Mouse (Mus musculus) heart, embryonic 11.5 days (tissue): Measurements from ENCODE around the gene Olfr894. TPM values are rescaled to one million over a fixed set of nuclear protein-coding genes. Genes with fewer than 3 reads are reported as not detected.
"Not testable (repeated sequence)": the region's sequence is repeated elsewhere in the genome, so short reads cannot be mapped to it uniquely, and the experiment has no call there.

Experiments
- ATAC-seq: fragments of 200-750 bp; cut with Nextera tagmentation; replicated peaks from 2 replicates; pipeline ENCODE4 v1.8.0; 2017; ENCODE audit warnings: moderate library complexity; ENCODE audit not compliant: insufficient number of reproducible peaks, low FRiP score, low TSS enrichment
- H3K27ac ChIP-seq: fragments of 300-500 bp; sonication (generic); 2 replicates; pipeline ENCODE4 v1.5.1; 2014; ENCODE audit warnings: mild to moderate bottlenecking, low read depth, low read length
- H3K27me3 ChIP-seq: fragments of 300-500 bp; sonication (generic); 2 replicates; pipeline ENCODE4 v1.6.1; 2014; ENCODE audit warnings: mild to moderate bottlenecking, low read length, mixed read lengths; ENCODE audit not compliant: control insufficient read depth, insufficient read depth
- H3K36me3 ChIP-seq: fragments of 300-500 bp; sonication (generic); 2 replicates; pipeline ENCODE4 v1.6.1; 2014; ENCODE audit warnings: mild to moderate bottlenecking, low read length, moderate library complexity, mixed read lengths; ENCODE audit not compliant: control insufficient read depth, insufficient read depth
- H3K4me1 ChIP-seq: fragments of 300-500 bp; sonication (generic); 2 replicates; pipeline ENCODE4 v1.6.1; 2014; ENCODE audit warnings: low read length; ENCODE audit not compliant: control insufficient read depth, insufficient read depth
- H3K4me2 ChIP-seq: fragments of 300-500 bp; sonication (generic); 2 replicates; pipeline ENCODE4 v1.6.1; 2014; ENCODE audit warnings: mild to moderate bottlenecking, moderate library complexity
- H3K4me3 ChIP-seq: fragments of 300-500 bp; sonication (generic); 2 replicates; pipeline ENCODE4 v1.5.1; 2014; ENCODE audit warnings: low read depth, low read length
- H3K9ac ChIP-seq: fragments of 300-500 bp; sonication (generic); 2 replicates; pipeline ENCODE4 v1.6.1; 2014; ENCODE audit warnings: mild to moderate bottlenecking, low read depth, low read length, moderate library complexity
- H3K9me3 ChIP-seq: fragments of 300-500 bp; sonication (generic); replicated peaks from 2 replicates; pipeline ENCODE4 v1.6.1; 2016; ENCODE audit warnings: low read length; ENCODE audit not compliant: control insufficient read depth
- WGBS: fragments of 180-500 bp; shearing (Covaris S2); extraction: QIAGEN DNeasy Blood & Tissue Kit; methylation state at CpG from one replicate; pipeline ENCODE4 v1.1.7; 2014; ENCODE audit not compliant: insufficient replicate concordance; 5-methylcytosine and 5-hydroxymethylcytosine counted together
- polyA plus RNA-seq: library from polyadenylated mRNA; unstranded; fragments of >200 nt; fragmentation: Nextera tagmentation; extraction: Ambion mirVana; gene quantifications from 2 replicates; pipeline ENCODE4 v1.2.1, GENCODE M21; 2014

The Olfr894 gene
- not detected in 2 replicates for polyA plus RNA-seq

GRCm38 (mm10) chr9:38217755-38218154 lies at the start of gene Olfr894:
Gene Olfr894 (plus strand): TSS chr9:38218055.
- Histone ChIP-seq H3K27me3 (no peaks in the 10 kb centered on the region), H3K9ac (no peak within 1 kb of the TSS), H3K4me1 (no peaks in the 10 kb centered on the region), H3K4me2 (no peak within 1 kb of the TSS), H3K36me3 (no peaks in the 10 kb centered on the region), H3K4me3 (no peak within 1 kb of the TSS), H3K27ac (no peak within 1 kb of the TSS), H3K9me3 (no peaks in the 10 kb centered on the region)
- ATAC-seq: no peak

DNA sequence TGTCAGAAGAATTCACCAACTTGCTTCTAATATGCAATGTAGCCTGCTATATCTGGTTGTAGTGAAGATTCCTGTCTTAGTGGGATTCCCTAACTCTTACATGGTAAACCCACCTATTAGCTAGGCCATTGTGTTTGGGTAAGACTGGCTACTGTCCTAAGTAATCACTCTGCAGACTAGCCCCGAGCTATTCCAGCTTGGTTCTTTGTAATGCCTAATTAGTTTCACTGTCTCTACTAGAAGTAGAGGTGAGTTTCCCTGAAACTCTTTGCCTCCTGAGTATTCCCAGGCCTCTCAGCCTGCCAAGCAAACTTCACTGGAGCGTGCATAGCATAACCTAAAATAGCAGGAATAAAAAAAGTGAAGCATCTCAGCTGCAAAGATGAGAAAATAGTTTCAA lies 49.5 kb upstream of the Olfr894 start:
- H3K4me3 ChIP-seq, H3K27ac ChIP-seq, H3K4me2 ChIP-seq, H3K27me3 ChIP-seq, H3K4me1 ChIP-seq, H3K36me3 ChIP-seq, ATAC-seq, H3K9ac ChIP-seq, H3K9me3 ChIP-seq: not testable (repeated sequence)
- 39% methylated on average over 2 of the region's 2 CpGs for WGBS

GRCm38 (mm10) chr9:38180721-38181120 lies 37.1 kb upstream of the Olfr894 start, which contains the start of gene Olfr891:
Gene Olfr891 (minus strand): TSS chr9:38180821.
- Histone ChIP-seq H3K9ac (no peak within 1 kb of the TSS), H3K9me3 (peaks cover 7% of the 10 kb centered on the region; the same call in 1 of the 2 replicates), H3K4me2 (no peak within 1 kb of the TSS), H3K27me3 (no peaks in the 10 kb centered on the region), H3K36me3 (no peaks in the 10 kb centered on the region), H3K4me3 (no peak within 1 kb of the TSS), H3K27ac (no peak within 1 kb of the TSS), H3K4me1 (no peaks in the 10 kb centered on the region)
- WGBS: 71% methylated on average over 1 of the region's 1 CpGs
- no peak for ATAC-seq

DNA sequence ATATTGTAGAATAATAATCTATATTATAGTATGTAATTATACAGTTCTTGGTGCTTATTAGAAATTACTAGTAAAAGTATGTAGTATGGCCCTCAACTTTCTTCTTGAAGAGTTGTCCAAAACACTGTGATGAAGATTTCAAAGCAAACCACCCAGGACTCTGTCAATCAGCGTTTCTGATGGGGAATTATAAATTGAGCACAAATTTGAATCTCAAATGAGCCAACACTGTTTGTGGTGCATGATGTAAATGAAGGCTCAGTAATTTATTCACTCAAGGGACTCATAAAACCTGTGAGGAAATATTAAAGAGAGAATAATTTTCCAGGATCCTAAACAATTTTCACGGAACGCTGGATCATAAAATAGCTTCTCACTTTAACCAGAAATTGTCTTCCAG lies 9.8 kb upstream of the Olfr894 start, which contains the start of gene Olfr893:
Olfr893 (plus strand) TSS at position 301 of the 400 bp plus-strand sequence.
- H3K27ac ChIP-seq: no peak within 1 kb of the TSS
- no peaks in the 10 kb centered on the region for H3K4me1 ChIP-seq
- no peak for ATAC-seq

DNA sequence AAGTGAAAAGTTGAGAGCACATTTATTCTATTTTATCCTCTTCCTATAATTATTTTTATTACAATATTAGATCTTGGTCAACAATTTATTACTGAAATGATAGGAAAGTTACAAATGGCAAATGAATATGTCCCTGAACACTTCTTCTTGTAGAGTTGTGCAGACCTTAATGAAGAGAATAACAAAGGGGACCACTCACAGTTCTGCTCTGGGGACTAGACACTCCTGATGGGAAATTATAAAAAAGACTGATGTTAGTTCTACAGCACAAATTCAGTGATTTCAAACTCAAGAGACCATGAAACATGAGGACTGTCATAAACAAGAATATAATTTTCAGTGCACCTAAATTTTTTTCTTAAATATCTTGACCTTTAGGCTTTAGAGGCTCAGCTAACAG lies 34.6 kb downstream of the Olfr894 start, which contains the start of gene Olfr143:
Olfr143 (plus strand) TSS at position 301 of the 400 bp plus-strand sequence.
- Histone ChIP-seq H3K4me1 (no peaks in the 10 kb centered on the region), H3K27me3 (no peaks in the 10 kb centered on the region), H3K36me3 (no peaks in the 10 kb centered on the region), H3K9ac (no peak within 1 kb of the TSS), H3K4me3 (no peak within 1 kb of the TSS), H3K27ac (no peak within 1 kb of the TSS), H3K9me3 (no peaks in the 10 kb centered on the region), H3K4me2 (no peak within 1 kb of the TSS)
- ATAC-seq: no peak

More for the DNA sequence above, 9.8 kb upstream of the Olfr894 start, which contains the start of gene Olfr893:
- H3K4me2 ChIP-seq: no peak within 1 kb of the TSS
- WGBS: 81% methylated on average over 3 of the region's 3 CpGs
- H3K9me3 ChIP-seq: no peaks in the 10 kb centered on the region
- H3K27me3 ChIP-seq: no peaks in the 10 kb centered on the region
- no peak within 1 kb of the TSS for H3K4me3 ChIP-seq
- H3K9ac ChIP-seq: no peak within 1 kb of the TSS
- no peaks in the 10 kb centered on the region for H3K36me3 ChIP-seq

DNA sequence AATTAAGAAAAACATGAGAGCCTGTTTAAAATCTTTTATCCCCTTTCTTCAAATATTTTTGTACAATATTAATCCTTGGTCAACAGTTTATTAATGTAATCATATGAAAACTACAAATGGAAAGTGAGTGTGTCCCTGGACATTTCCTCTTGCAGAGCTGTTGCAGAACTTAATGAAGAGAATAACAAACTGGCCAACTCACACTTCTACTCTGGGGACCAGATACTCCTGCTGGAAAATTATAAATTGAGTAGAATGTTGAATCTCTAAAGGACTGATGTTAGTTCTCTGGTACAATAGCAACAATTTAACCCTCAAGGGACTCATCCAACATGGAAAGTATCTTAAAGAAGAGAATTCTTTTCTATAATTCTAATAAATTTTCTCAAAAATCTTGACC lies 49.7 kb downstream of the Olfr894 start, which contains the start of gene Olfr895:
Olfr895 (plus strand) TSS at position 301 of the 400 bp plus-strand sequence.
- Histone ChIP-seq H3K36me3 (no peaks in the 10 kb centered on the region), H3K4me1 (no peaks in the 10 kb centered on the region), H3K9me3 (no peaks in the 10 kb centered on the region), H3K27me3 (no peaks in the 10 kb centered on the region), H3K4me2 (no peak within 1 kb of the TSS), H3K27ac (no peak within 1 kb of the TSS), H3K4me3 (no peak within 1 kb of the TSS), H3K9ac (no peak within 1 kb of the TSS)
- no peak for ATAC-seq

Other genes starting within 250 kb of the Olfr894 start
- gene Olfr881, start 226.2 kb upstream of the Olfr894 start, polyA plus RNA-seq: not detected in 2 replicates
- not detected in 2 replicates for gene Olfr883, start 192.2 kb upstream of the Olfr894 start, polyA plus RNA-seq
- gene Olfr884, start 171.5 kb upstream of the Olfr894 start, polyA plus RNA-seq: not detected in 2 replicates
- gene Olfr885, start 156.7 kb upstream of the Olfr894 start, polyA plus RNA-seq: not detected in 2 replicates
- gene Olfr887, start 134.0 kb upstream of the Olfr894 start, polyA plus RNA-seq: not detected in 2 replicates
- gene Olfr888, start 109.9 kb upstream of the Olfr894 start, polyA plus RNA-seq: not detected in 2 replicates
- gene Olfr889, start 102.9 kb upstream of the Olfr894 start, polyA plus RNA-seq: 0.04 TPM in 1 of 2 replicates, not detected in the other
- gene Olfr890, start 75.5 kb upstream of the Olfr894 start, polyA plus RNA-seq: not detected in 2 replicates
- not detected in 2 replicates for gene Olfr891, start 37.2 kb upstream of the Olfr894 start, polyA plus RNA-seq
- gene Olfr893, start 9.7 kb upstream of the Olfr894 start, polyA plus RNA-seq: not detected in 2 replicates
- not detected in 2 replicates for gene Olfr143, start 34.7 kb downstream of the Olfr894 start, polyA plus RNA-seq
- not detected in 2 replicates for gene Olfr895, start 49.8 kb downstream of the Olfr894 start, polyA plus RNA-seq
- not detected in 2 replicates for gene Olfr896-ps1, start 73.1 kb downstream of the Olfr894 start, polyA plus RNA-seq
- gene Olfr25, start 111.0 kb downstream of the Olfr894 start, polyA plus RNA-seq: not detected in 2 replicates
- gene Olfr898, start 130.4 kb downstream of the Olfr894 start, polyA plus RNA-seq: not detected in 2 replicates
- gene Olfr250, start 148.8 kb downstream of the Olfr894 start, polyA plus RNA-seq: not detected in 2 replicates
- gene Olfr251, start 159.0 kb downstream of the Olfr894 start, polyA plus RNA-seq: not detected in 2 replicates
- gene Olfr147, start 183.6 kb downstream of the Olfr894 start, polyA plus RNA-seq: not detected in 2 replicates
- gene Olfr901, start 211.4 kb downstream of the Olfr894 start, polyA plus RNA-seq: not detected in 2 replicates
- gene Olfr902, start 229.6 kb downstream of the Olfr894 start, polyA plus RNA-seq: not detected in 2 replicates
- gene Olfr904, start 245.1 kb downstream of the Olfr894 start, polyA plus RNA-seq: not detected in 2 replicates